Mouse (Mus musculus): Measurements from ENCODE around the gene Siglec1. TPM values are rescaled to one million over a fixed set of nuclear protein-coding genes. Genes with fewer than 3 reads are reported as not detected.

Gene Siglec1
- polyA plus RNA-seq, 1 experiment from 2014 or later: 0.08 TPM

- Histone ChIP-seq H3K27ac (ENCODE audit: poor library complexity, severe bottlenecking) (no peak within 1 kb of the TSS), H3K36me3 (no peaks in the 10 kb centered on the region), H3K4me2 (peak within 1 kb of the TSS; percentile 68), H3K9ac (peak within 1 kb of the TSS; percentile 34; the same call in 1 of the 2 replicates), H3K4me3 (peak within 1 kb of the TSS; percentile 30), H3K27me3 (replicated peaks) (peaks cover 48% of the 10 kb centered on the region), H3K4me1 (replicated peaks) (peaks cover 42% of the 10 kb centered on the region), H3K9me3 (replicated peaks) (no peaks in the 10 kb centered on the region)
- peak; percentile 59; the same call in 1 of the 2 replicates for ATAC-seq (ENCODE audit: insufficient number of reproducible peaks, low FRiP score)
- WGBS: 2% methylated on average over 27 of the region's 27 CpGs
These were observed 23.1 kb downstream of the Siglec1 start, which contains the start of gene Adam33 for GRCm38 (mm10) chr2:131063404-131063864. Gene Adam33 (minus strand): TSS chr2:131063814.

- peak overlapping the region; percentile 33; the same call in 1 of the 2 replicates for H3K4me2 ChIP-seq
- H3K4me1 ChIP-seq (replicated peaks): peaks cover 43% of the 10 kb centered on the region
- 22% methylated on average over 5 of the region's 5 CpGs for WGBS
- no peak overlapping the region for H3K27ac ChIP-seq (ENCODE audit: poor library complexity, severe bottlenecking)
- H3K36me3 ChIP-seq: no peaks in the 10 kb centered on the region
- ATAC-seq (ENCODE audit: insufficient number of reproducible peaks, low FRiP score): peak; percentile 35; the same call in 1 of the 2 replicates
- H3K9ac ChIP-seq: no peak overlapping the region
- no peak overlapping the region for H3K4me3 ChIP-seq
- peaks cover 57% of the 10 kb centered on the region for H3K27me3 ChIP-seq (replicated peaks)
- H3K9me3 ChIP-seq (replicated peaks): no peaks in the 10 kb centered on the region
These were observed 25.0 kb downstream of the Siglec1 start for GRCm38 (mm10) chr2:131061607-131062006.

GRCm38 (mm10) chr2:131060784-131061183 lies 25.8 kb downstream of the Siglec1 start:
- H3K4me1 ChIP-seq (replicated peaks): peaks cover 51% of the 10 kb centered on the region

GRCm38 (mm10) chr2:131059781-131060540 lies 26.6 kb downstream of the Siglec1 start:
- peaks cover 60% of the 10 kb centered on the region for H3K27me3 ChIP-seq (replicated peaks)
- WGBS: 75% methylated on average over 9 of the region's 9 CpGs
- peaks cover 59% of the 10 kb centered on the region for H3K4me1 ChIP-seq (replicated peaks)

More at GRCm38 (mm10) chr2:131060784-131061183, 25.8 kb downstream of the Siglec1 start:
- Histone ChIP-seq H3K27me3 (replicated peaks) (peaks cover 57% of the 10 kb centered on the region), H3K9ac (no peak overlapping the region), H3K4me3 (no peak overlapping the region), H3K9me3 (replicated peaks) (no peaks in the 10 kb centered on the region), H3K27ac (ENCODE audit: poor library complexity, severe bottlenecking) (no peak overlapping the region), H3K4me2 (peak overlapping the region; percentile 33; the same call in 1 of the 2 replicates), H3K36me3 (no peaks in the 10 kb centered on the region)
- ATAC-seq (ENCODE audit: insufficient number of reproducible peaks, low FRiP score): no peak
- WGBS: 57% methylated on average over 6 of the region's 6 CpGs

DNA sequence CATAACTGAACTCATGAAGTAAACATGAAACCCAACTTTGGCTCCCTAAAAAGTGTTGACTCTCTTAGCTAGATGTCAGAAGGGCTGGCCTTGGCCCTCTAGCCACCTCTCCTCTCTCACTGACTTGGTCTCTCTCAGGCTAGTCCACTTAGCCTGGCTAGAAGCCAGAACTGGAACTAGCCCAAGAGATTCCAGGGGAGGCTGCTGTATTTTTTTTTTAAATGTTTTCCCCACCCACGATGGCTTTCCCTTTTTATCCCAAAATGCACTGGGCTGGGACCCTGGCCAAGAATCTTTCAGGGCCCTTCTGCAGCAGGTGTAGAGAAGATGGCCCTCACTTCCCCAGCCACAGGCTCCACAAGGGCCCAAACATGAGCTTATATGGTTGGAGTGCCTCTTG lies 27.2 kb downstream of the Siglec1 start:
- no peak for ATAC-seq (ENCODE audit: insufficient number of reproducible peaks, low FRiP score)
- Histone ChIP-seq H3K27me3 (replicated peaks) (peaks cover 60% of the 10 kb centered on the region), H3K36me3 (no peaks in the 10 kb centered on the region), H3K4me1 (replicated peaks) (peaks cover 64% of the 10 kb centered on the region), H3K27ac (ENCODE audit: poor library complexity, severe bottlenecking) (peak overlapping the region; percentile 29; the same call in 1 of the 2 replicates), H3K4me2 (no peak overlapping the region), H3K9me3 (replicated peaks) (no peaks in the 10 kb centered on the region), H3K4me3 (no peak overlapping the region), H3K9ac (0 out of 2 replicates have a peak overlapping the region, but pooled peaks have one; percentile 6)
- 36% methylated on average over 1 of the region's 1 CpGs for WGBS

More at GRCm38 (mm10) chr2:131059781-131060540, 26.6 kb downstream of the Siglec1 start:
- H3K36me3 ChIP-seq: no peaks in the 10 kb centered on the region
- H3K9ac ChIP-seq: 0 out of 2 replicates have a peak overlapping the region, but pooled peaks have one; percentile 6
- H3K27ac ChIP-seq (ENCODE audit: poor library complexity, severe bottlenecking): peak overlapping the region; percentile 29; the same call in 1 of the 2 replicates
- no peak for ATAC-seq (ENCODE audit: insufficient number of reproducible peaks, low FRiP score)
- no peak overlapping the region for H3K4me2 ChIP-seq
- H3K9me3 ChIP-seq (replicated peaks): no peaks in the 10 kb centered on the region
- H3K4me3 ChIP-seq: no peak overlapping the region

DNA sequence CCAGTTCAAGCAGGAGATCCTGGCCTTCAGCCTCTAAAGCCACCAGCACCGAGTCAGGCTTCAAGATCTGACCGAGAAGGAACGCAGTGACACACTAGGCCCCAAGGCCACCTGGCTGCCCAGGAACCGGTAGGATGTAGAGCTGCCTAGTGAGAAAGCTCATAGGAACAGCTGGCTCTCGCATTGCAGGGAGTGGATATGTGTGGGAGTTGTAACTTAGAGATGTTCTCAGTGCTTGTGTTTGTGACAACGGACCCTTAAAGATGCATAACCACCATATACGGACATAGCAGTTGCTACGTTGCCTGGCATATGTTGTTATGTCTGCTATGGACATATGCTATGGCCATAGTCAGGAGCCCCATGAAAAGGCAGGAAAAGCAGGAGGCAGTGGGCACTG lies 27.9 kb downstream of the Siglec1 start:
- Histone ChIP-seq H3K36me3 (no peaks in the 10 kb centered on the region), H3K4me1 (replicated peaks) (peaks cover 71% of the 10 kb centered on the region), H3K9ac (no peak overlapping the region), H3K27ac (ENCODE audit: poor library complexity, severe bottlenecking) (no peak overlapping the region), H3K4me2 (no peak overlapping the region), H3K27me3 (replicated peaks) (peaks cover 61% of the 10 kb centered on the region), H3K4me3 (no peak overlapping the region), H3K9me3 (replicated peaks) (no peaks in the 10 kb centered on the region)
- no peak for ATAC-seq (ENCODE audit: insufficient number of reproducible peaks, low FRiP score)
- WGBS: 86% methylated on average over 8 of the region's 8 CpGs

GRCm38 (mm10) chr2:131056191-131056590 lies 30.4 kb downstream of the Siglec1 start:
- H3K27ac ChIP-seq (ENCODE audit: poor library complexity, severe bottlenecking): no peak overlapping the region
- H3K9ac ChIP-seq: no peak overlapping the region
- peak; percentile 54; the same call in 1 of the 2 replicates for ATAC-seq (ENCODE audit: insufficient number of reproducible peaks, low FRiP score)
- peaks cover 68% of the 10 kb centered on the region for H3K27me3 ChIP-seq (replicated peaks)
- H3K4me1 ChIP-seq (replicated peaks): peaks cover 55% of the 10 kb centered on the region
- no peaks in the 10 kb centered on the region for H3K9me3 ChIP-seq (replicated peaks)
- no peak overlapping the region for H3K4me3 ChIP-seq
- H3K4me2 ChIP-seq: peak overlapping the region; percentile 35
- 4% methylated on average over 10 of the region's 10 CpGs for WGBS
- no peaks in the 10 kb centered on the region for H3K36me3 ChIP-seq

DNA sequence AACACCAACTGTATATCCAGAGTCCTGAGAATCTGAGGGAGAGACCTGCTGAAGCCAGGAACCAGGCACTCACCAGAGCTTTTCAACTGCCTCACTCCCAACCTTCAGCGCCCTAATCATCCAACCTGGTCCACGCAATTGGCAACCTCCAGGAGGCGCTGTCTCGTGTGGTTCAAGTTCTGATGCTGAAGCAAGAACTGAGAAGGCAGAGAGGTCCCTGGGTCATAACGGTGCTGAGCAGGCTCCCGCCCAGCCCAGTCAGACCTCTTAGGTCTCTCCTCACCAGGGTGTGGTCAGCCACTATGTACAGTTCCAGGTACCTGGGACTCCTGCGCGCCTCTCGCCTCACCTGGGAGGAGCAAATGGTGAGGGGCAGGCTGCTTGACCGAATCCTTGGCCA lies 30.9 kb downstream of the Siglec1 start:
- Histone ChIP-seq H3K27ac (ENCODE audit: poor library complexity, severe bottlenecking) (no peak overlapping the region), H3K4me2 (peak overlapping the region; percentile 65), H3K9ac (no peak overlapping the region), H3K9me3 (replicated peaks) (no peaks in the 10 kb centered on the region), H3K27me3 (replicated peaks) (peaks cover 72% of the 10 kb centered on the region), H3K4me3 (0 out of 2 replicates have a peak overlapping the region, but pooled peaks have one; percentile 38), H3K4me1 (replicated peaks) (peaks cover 50% of the 10 kb centered on the region), H3K36me3 (no peaks in the 10 kb centered on the region)
- WGBS: 7% methylated on average over 10 of the region's 10 CpGs
- 0 out of 2 replicates have a peak, but pooled peaks have one; percentile 13 for ATAC-seq (ENCODE audit: insufficient number of reproducible peaks, low FRiP score)

GRCm38 (mm10) chr2:131054646-131055264 lies 31.8 kb downstream of the Siglec1 start:
- Histone ChIP-seq H3K27ac (ENCODE audit: poor library complexity, severe bottlenecking) (no peak overlapping the region), H3K27me3 (replicated peaks) (peaks cover 72% of the 10 kb centered on the region), H3K36me3 (no peaks in the 10 kb centered on the region), H3K4me3 (peak overlapping the region; percentile 38), H3K4me2 (peak overlapping the region; percentile 65), H3K4me1 (replicated peaks) (peaks cover 41% of the 10 kb centered on the region), H3K9ac (peak overlapping the region; percentile 21; the same call in 1 of the 2 replicates), H3K9me3 (replicated peaks) (no peaks in the 10 kb centered on the region)
- no peak for ATAC-seq (ENCODE audit: insufficient number of reproducible peaks, low FRiP score)
- under 1% methylated on average over 21 of the region's 21 CpGs for WGBS

- H3K4me1 ChIP-seq (replicated peaks): peaks cover 34% of the 10 kb centered on the region
- 1% methylated on average over 45 of the region's 45 CpGs for WGBS
- H3K4me2 ChIP-seq: peak overlapping the region; percentile 65
- H3K4me3 ChIP-seq: peak overlapping the region; percentile 38
- H3K9ac ChIP-seq: peak overlapping the region; percentile 21; the same call in 1 of the 2 replicates
- peaks cover 72% of the 10 kb centered on the region for H3K27me3 ChIP-seq (replicated peaks)
- no peaks in the 10 kb centered on the region for H3K36me3 ChIP-seq
- H3K27ac ChIP-seq (ENCODE audit: poor library complexity, severe bottlenecking): no peak overlapping the region
- H3K9me3 ChIP-seq (replicated peaks): no peaks in the 10 kb centered on the region
- no peak for ATAC-seq (ENCODE audit: insufficient number of reproducible peaks, low FRiP score)
These were observed 32.5 kb downstream of the Siglec1 start for GRCm38 (mm10) chr2:131053851-131054645.

Measured in heart, embryonic 12.5 days (tissue).